Mouse (Mus musculus): ENCODE data around the gene Cdk9. TPM values are rescaled to one million over a fixed set of nuclear protein-coding genes. Genes with fewer than 3 reads are reported as not detected.
A peak's percentile ranks its signal among the peaks of the same experiment; 100 is the strongest.

The Cdk9 gene
- polyA plus RNA-seq, 1 experiment from 2014 or later, result 139 TPM

GRCm38 (mm10) chr2:32661509-32662107 is 51.3 kb downstream of the Cdk9 start:
- no peak for DNase-seq (ENCODE audit: extremely low spot score, low spot score)
- Histone ChIP-seq H3K27me3 (ENCODE audit: poor library complexity, severe bottlenecking) (no peaks in the 10 kb centered on the region), H3K4me3 (no peak overlapping the region), H3K36me3 (replicated peaks) (no peaks in the 10 kb centered on the region), H3K27ac (peak overlapping the region; percentile 68), H3K9me3 (no peaks in the 10 kb centered on the region), H3K4me1 (peaks cover 17% of the 10 kb centered on the region)
- 66% methylated on average over 7 of the region's 7 CpGs for WGBS

GRCm38 (mm10) chr2:32658873-32659272 is 54.0 kb downstream of the Cdk9 start:
- Histone ChIP-seq H3K27me3 (ENCODE audit: poor library complexity, severe bottlenecking) (no peaks in the 10 kb centered on the region), H3K4me3 (no peak overlapping the region), H3K9me3 (no peaks in the 10 kb centered on the region), H3K27ac (no peak overlapping the region), H3K4me1 (peaks cover 37% of the 10 kb centered on the region), H3K36me3 (replicated peaks) (no peaks in the 10 kb centered on the region)
- DNase-seq (ENCODE audit: extremely low spot score, low spot score), result no peak
- WGBS, result 86% methylated on average over 2 of the region's 2 CpGs

GRCm38 (mm10) chr2:32655826-32656225 is 57.0 kb downstream of the Cdk9 start:
- H3K36me3 ChIP-seq (replicated peaks), result no peaks in the 10 kb centered on the region
- H3K27me3 ChIP-seq (ENCODE audit: poor library complexity, severe bottlenecking), result no peaks in the 10 kb centered on the region
- H3K4me3 ChIP-seq, result no peak overlapping the region
- no peaks in the 10 kb centered on the region for H3K9me3 ChIP-seq
- peak overlapping the region; percentile 76 for H3K27ac ChIP-seq
- DNase-seq (ENCODE audit: extremely low spot score, low spot score), result no peak
- H3K4me1 ChIP-seq, result peaks cover 32% of the 10 kb centered on the region
- whole genome bisulfite sequencing, result 61% methylated on average over 12 of the region's 12 CpGs

MicroRNAs encoded within 50 kb of the gene (microRNA counts, 519-probe panel; counts per million panel counts)
- microRNA mmu-miR-2861, result 341 counts per million, percentile 65 among the panel's probes with 10 or more counts

Small RNA genes lying within 50 kb of the gene (microRNA-seq; reads per million reads assigned to microRNA genes)
- gene Gm47291 (not detected), gene Mir2861 (not detected), gene Mir3960 (not detected), gene Mir8093 (not detected)

Other genes starting within 250 kb of the Cdk9 start
- 7.3 and 7.8 TPM in 2 replicates for gene Fam102a, start 177.7 kb downstream of the Cdk9 start, polyA plus RNA-seq (2016; fragmentation: Nextera tagmentation; extraction: Ambion mirVana)
- 104 and 105 TPM in 2 replicates for gene Dpm2, start 142.2 kb downstream of the Cdk9 start, polyA plus RNA-seq (2016; fragmentation: Nextera tagmentation; extraction: Ambion mirVana)
- 1.8 TPM in 2 replicates for gene Pip5kl1, start 138.3 kb downstream of the Cdk9 start, polyA plus RNA-seq (2016; fragmentation: Nextera tagmentation; extraction: Ambion mirVana)
- gene 9430097D07Rik, start 137.4 kb downstream of the Cdk9 start, polyA plus RNA-seq (2016; fragmentation: Nextera tagmentation; extraction: Ambion mirVana), result 0.19 and 0.30 TPM in 2 replicates
- gene St6galnac4, start 126.0 kb downstream of the Cdk9 start, polyA plus RNA-seq (2016; fragmentation: Nextera tagmentation; extraction: Ambion mirVana), result 15.7 and 17.6 TPM in 2 replicates
- gene St6galnac6, start 113.4 kb downstream of the Cdk9 start, polyA plus RNA-seq (2016; fragmentation: Nextera tagmentation; extraction: Ambion mirVana), result 13.3 and 13.8 TPM in 2 replicates
- gene Ak1, start 91.3 kb downstream of the Cdk9 start, polyA plus RNA-seq (2016; fragmentation: Nextera tagmentation; extraction: Ambion mirVana), result 17.8 and 20.2 TPM in 2 replicates
- 24.5 and 24.7 TPM in 2 replicates for gene Eng, start 66.5 kb downstream of the Cdk9 start, polyA plus RNA-seq (2016; fragmentation: Nextera tagmentation; extraction: Ambion mirVana)
- 27.4 and 29.5 TPM in 2 replicates for gene Fpgs, start 8.9 kb downstream of the Cdk9 start, polyA plus RNA-seq (2016; fragmentation: Nextera tagmentation; extraction: Ambion mirVana)
- gene Sh2d3c, start 8.0 kb upstream of the Cdk9 start, polyA plus RNA-seq (2016; fragmentation: Nextera tagmentation; extraction: Ambion mirVana), result 28.6 and 30.2 TPM in 2 replicates
- gene 6330409D20Rik, start 27.9 kb upstream of the Cdk9 start, polyA plus RNA-seq (2016; fragmentation: Nextera tagmentation; extraction: Ambion mirVana), result 0.69 and 1.2 TPM in 2 replicates
- 54.0 and 54.9 TPM in 2 replicates for gene Tor2a, start 44.2 kb upstream of the Cdk9 start, polyA plus RNA-seq (2016; fragmentation: Nextera tagmentation; extraction: Ambion mirVana)
- gene Ttc16, start 62.6 kb upstream of the Cdk9 start, polyA plus RNA-seq (2016; fragmentation: Nextera tagmentation; extraction: Ambion mirVana), result 0.32 and 0.36 TPM in 2 replicates
- gene Ptrh1, start 62.7 kb upstream of the Cdk9 start, polyA plus RNA-seq (2016; fragmentation: Nextera tagmentation; extraction: Ambion mirVana), result 4.4 and 5.1 TPM in 2 replicates
- gene Cfap157, start 71.4 kb upstream of the Cdk9 start, polyA plus RNA-seq (2016; fragmentation: Nextera tagmentation; extraction: Ambion mirVana), result 1.1 and 1.2 TPM in 2 replicates
- 18.7 and 20.8 TPM in 2 replicates for gene Stxbp1, start 134.2 kb upstream of the Cdk9 start, polyA plus RNA-seq (2016; fragmentation: Nextera tagmentation; extraction: Ambion mirVana)
- gene Fam129b, start 163.0 kb upstream of the Cdk9 start, polyA plus RNA-seq (2016; fragmentation: Nextera tagmentation; extraction: Ambion mirVana), result 22.8 and 25.3 TPM in 2 replicates
- gene Rpl12, start 248.5 kb upstream of the Cdk9 start, polyA plus RNA-seq (2016; fragmentation: Nextera tagmentation; extraction: Ambion mirVana), result 192 and 197 TPM in 2 replicates
- gene Lrsam1, start 248.5 kb upstream of the Cdk9 start, polyA plus RNA-seq (2016; fragmentation: Nextera tagmentation; extraction: Ambion mirVana), result 6.6 and 8.0 TPM in 2 replicates